Mouse (Mus musculus): ENCODE results near the gene Plin5.

- TF ChIP-seq POLR2A (IDR thresholded peaks at IDR 0.05; ENCODE audit: borderline replicate concordance, extremely low read depth, low read depth, low read length) (no peak), CTCF (IDR thresholded peaks at IDR 0.05; ENCODE audit: insufficient read depth, low read length) (no peak)
Measured at GRCm38 (mm10) chr17:56144546-56144945, 27.1 kb upstream of the Plin5 start.

All from lung, adult 2 months (tissue).